Mouse (Mus musculus): ENCODE data around the gene Zswim4.

Zswim4 gene

GRCm38 (mm10) chr8:84199348-84200125 is 37.3 kb downstream of the Zswim4 start:
- DNase-seq = no peak

- no peak for DNase-seq
These were observed 38.0 kb downstream of the Zswim4 start for GRCm38 (mm10) chr8:84198871-84199270.

GRCm38 (mm10) chr8:84197922-84198774 is 38.7 kb downstream of the Zswim4 start:
- no peak for DNase-seq

GRCm38 (mm10) chr8:84197141-84197921 is 39.5 kb downstream of the Zswim4 start:
- no peak for DNase-seq

GRCm38 (mm10) chr8:84194224-84194743 is 42.6 kb downstream of the Zswim4 start:
- no peak for DNase-seq

GRCm38 (mm10) chr8:84193566-84193965 is 43.3 kb downstream of the Zswim4 start:
- no peak for DNase-seq

GRCm38 (mm10) chr8:84193161-84193560 is 43.7 kb downstream of the Zswim4 start:
- DNase-seq = no peak

- no peak for DNase-seq
These were observed 44.3 kb downstream of the Zswim4 start for GRCm38 (mm10) chr8:84192555-84192954.

GRCm38 (mm10) chr8:84192023-84192422 is 44.8 kb downstream of the Zswim4 start:
- DNase-seq = no peak

- no peak for DNase-seq
These were observed 46.5 kb downstream of the Zswim4 start for GRCm38 (mm10) chr8:84190191-84190867.

- no peak for DNase-seq
These were observed 47.3 kb downstream of the Zswim4 start for GRCm38 (mm10) chr8:84189603-84190002.

GRCm38 (mm10) chr8:84188671-84189070 is 48.2 kb downstream of the Zswim4 start:
- no peak for DNase-seq

GRCm38 (mm10) chr8:84187065-84187755 is 49.6 kb downstream of the Zswim4 start:
- peak; percentile 60 for DNase-seq

GRCm38 (mm10) chr8:84186547-84186946 is 50.3 kb downstream of the Zswim4 start:
- peak; percentile 77 for DNase-seq

GRCm38 (mm10) chr8:84185117-84185516 is 51.7 kb downstream of the Zswim4 start, which contains the start of gene Nanos3:
TSS of gene Nanos3 (minus strand) at chr8:84185217.
- DNase-seq = no peak

GRCm38 (mm10) chr8:84184085-84185043 is 52.5 kb downstream of the Zswim4 start:
- DNase-seq = no peak

GRCm38 (mm10) chr8:84183261-84184084 is 53.4 kb downstream of the Zswim4 start:
- DNase-seq = no peak

- DNase-seq = no peak
These were observed 54.0 kb downstream of the Zswim4 start for GRCm38 (mm10) chr8:84182833-84183232.

- no peak for DNase-seq
These were observed 56.2 kb downstream of the Zswim4 start for GRCm38 (mm10) chr8:84180530-84181190.

All from cerebellum, adult 11-12 months (tissue).